ENCODE assay signal across 27 mouse cellular contexts in genomic region chr9:6994865-6995264, GRCm38 (mm10).
"Had no signal": no experiment of that assay in that cellular context is flagged by ENCODE, and none has a peak within 500 bp of the region (broad histone marks: within the 10 kb centered on the region; RNA-seq: fewer than 3 reads in every experiment).

No protein-coding gene starts in this region.

- H3K9ac ChIP-seq: embryonic facial prominence, embryonic 12.5 days; embryonic facial prominence, embryonic 13.5 days; embryonic facial prominence, embryonic 15.5 days; forebrain, embryonic 12.5 days; forebrain, embryonic 13.5 days; forebrain, embryonic 15.5 days; forebrain, postnatal 0 days had no signal

- H3K9me3 ChIP-seq: embryonic facial prominence, embryonic 10.5 days; embryonic facial prominence, embryonic 12.5 days; embryonic facial prominence, embryonic 13.5 days; embryonic facial prominence, embryonic 15.5 days; forebrain, embryonic 10.5 days; forebrain, embryonic 12.5 days; forebrain, embryonic 13.5 days; forebrain, embryonic 15.5 days had no signal

- H3K27me3 ChIP-seq: embryonic facial prominence, embryonic 12.5 days; embryonic facial prominence, embryonic 13.5 days; embryonic facial prominence, embryonic 15.5 days; forebrain, embryonic 12.5 days; forebrain, embryonic 13.5 days; forebrain, embryonic 15.5 days had no signal

- H3K4me2 ChIP-seq: embryonic facial prominence, embryonic 12.5 days; embryonic facial prominence, embryonic 13.5 days; embryonic facial prominence, embryonic 15.5 days; forebrain, embryonic 12.5 days; forebrain, embryonic 13.5 days; forebrain, embryonic 15.5 days had no signal

- DNase-seq: cerebellum, adult 18-20 months; cerebellum, adult 2 months; cerebellum, adult 8-10 months; cerebellum, adult 9-10 months; cerebellum, adult 9-11 months; cerebellum, postnatal 14 days; cerebellum, postnatal 25 days; cerebellum, postnatal 36 days; embryo, embryonic 11 days; forebrain, postnatal 0 days; gastrocnemius, adult 2 months; gastrocnemius, postnatal 10 days; gastrocnemius, postnatal 14 days; gastrocnemius, postnatal 25 days; gastrocnemius, postnatal 36 days; heart, adult 11 months had no signal

- H3K4me3 ChIP-seq: embryonic facial prominence, embryonic 10.5 days; embryonic facial prominence, embryonic 12.5 days; embryonic facial prominence, embryonic 13.5 days; embryonic facial prominence, embryonic 15.5 days; erythroblast, embryonic 14.5 days; forebrain, embryonic 10.5 days; forebrain, embryonic 12.5 days; forebrain, embryonic 13.5 days; forebrain, embryonic 15.5 days; gastrocnemius, adult 2 months had no signal

- H3K4me1 ChIP-seq: embryonic facial prominence, embryonic 10.5 days; embryonic facial prominence, embryonic 12.5 days; embryonic facial prominence, embryonic 13.5 days; embryonic facial prominence, embryonic 15.5 days; forebrain, embryonic 10.5 days; forebrain, embryonic 12.5 days; forebrain, embryonic 13.5 days; forebrain, embryonic 15.5 days had no signal

- H3K27ac ChIP-seq: embryonic facial prominence, embryonic 10.5 days; embryonic facial prominence, embryonic 12.5 days; embryonic facial prominence, embryonic 13.5 days; embryonic facial prominence, embryonic 15.5 days; forebrain, embryonic 10.5 days; forebrain, embryonic 12.5 days; forebrain, embryonic 13.5 days; forebrain, embryonic 15.5 days; gastrocnemius, adult 2 months had no signal

- H3K36me3 ChIP-seq: embryonic facial prominence, embryonic 15.5 days had no signal

- ATAC-seq: forebrain, embryonic 13.5 days; forebrain, embryonic 14.5 days; forebrain, embryonic 15.5 days; forebrain, embryonic 16.5 days; forebrain, postnatal 0 days had no signal
